Mouse (Mus musculus) limb, embryonic 12.5 days (tissue): ENCODE results near the gene Emc8. TPM values are rescaled to one million over a fixed set of nuclear protein-coding genes. Genes with fewer than 3 reads are reported as not detected.

Source experiments
- ATAC-seq: fragments of 200-750 bp; cut with Nextera tagmentation; 2 replicates; pipeline ENCODE4 v1.8.0; 2017; ENCODE audit warnings: low read depth, moderate TSS enrichment; ENCODE audit not compliant: insufficient number of reproducible peaks, insufficient read depth, low FRiP score, low TSS enrichment
- H3K27ac ChIP-seq: fragments of 300-500 bp; sonication (generic); 2 replicates; pipeline ENCODE4 v1.5.1; 2016; ENCODE audit warnings: mild to moderate bottlenecking, moderate library complexity
- H3K27me3 ChIP-seq: fragments of 300-500 bp; sonication (generic); 2 replicates; pipeline ENCODE4 v1.6.1; 2016; ENCODE audit warnings: mild to moderate bottlenecking, moderate library complexity
- H3K36me3 ChIP-seq: fragments of 300-500 bp; sonication (generic); 2 replicates; pipeline ENCODE4 v1.6.1; 2016; ENCODE audit warnings: mild to moderate bottlenecking, moderate library complexity
- H3K4me1 ChIP-seq: fragments of 300-500 bp; sonication (generic); replicated peaks from 2 replicates; pipeline ENCODE4 v1.6.1; 2016
- H3K4me2 ChIP-seq: fragments of 300-500 bp; sonication (generic); 2 replicates; pipeline ENCODE4 v1.6.1; 2016; ENCODE audit warnings: mild to moderate bottlenecking, moderate library complexity
- H3K4me3 ChIP-seq: fragments of 300-500 bp; sonication (generic); replicated peaks from 2 replicates; pipeline ENCODE4 v1.5.1; 2016; ENCODE audit warnings: mild to moderate bottlenecking
- H3K9ac ChIP-seq: fragments of 300-500 bp; sonication (generic); replicated peaks from 2 replicates; pipeline ENCODE4 v1.6.1; 2016; ENCODE audit warnings: mild to moderate bottlenecking, moderate library complexity
- H3K9me3 ChIP-seq: fragments of 300-500 bp; sonication (generic); 2 replicates; pipeline ENCODE4 v1.6.1; 2016; ENCODE audit warnings: mild to moderate bottlenecking, moderate library complexity
- WGBS: fragments of 180-500 bp; shearing (Covaris S2); methylation state at CpG from one replicate; pipeline ENCODE4 v1.1.7; 2016; 5-methylcytosine and 5-hydroxymethylcytosine counted together
- polyA plus RNA-seq: library from polyadenylated mRNA; unstranded; fragments of >200 nt; fragmentation: Nextera tagmentation; extraction: Ambion mirVana; gene quantifications from 2 replicates; pipeline ENCODE4 v1.2.1, GENCODE M21; 2016

The Emc8 gene
- 285 and 294 TPM in 2 replicates for polyA plus RNA-seq

GRCm38 (mm10) chr8:120668374-120668905 lies at the start of gene Emc8:
Emc8 (minus strand) TSS chr8:120668573.
- H3K9ac ChIP-seq, result peak within 1 kb of the TSS; percentile 95
- 1% methylated on average over 51 of the region's 51 CpGs for WGBS
- H3K4me3 ChIP-seq, result peak within 1 kb of the TSS; percentile 96
- H3K27me3 ChIP-seq, result no peaks in the 10 kb centered on the region
- ATAC-seq, result 0 out of 2 replicates have a peak, but pooled peaks have one; percentile 1
- peak within 1 kb of the TSS; percentile 89 for H3K27ac ChIP-seq
- H3K9me3 ChIP-seq, result no peaks in the 10 kb centered on the region
- H3K4me2 ChIP-seq, result peak within 1 kb of the TSS; percentile 88
- H3K4me1 ChIP-seq, result peaks cover 43% of the 10 kb centered on the region
- H3K36me3 ChIP-seq, result peaks cover 57% of the 10 kb centered on the region

- H3K9ac ChIP-seq, result no peak overlapping the region
Measured at GRCm38 (mm10) chr8:120715996-120716680, 47.8 kb upstream of the Emc8 start.

GRCm38 (mm10) chr8:120715200-120715599 lies 46.8 kb upstream of the Emc8 start:
- Histone ChIP-seq H3K4me1 (no peaks in the 10 kb centered on the region), H3K27ac (no peak overlapping the region), H3K9ac (no peak overlapping the region), H3K9me3 (no peaks in the 10 kb centered on the region), H3K4me3 (no peak overlapping the region), H3K27me3 (peaks cover 4% of the 10 kb centered on the region), H3K4me2 (no peak overlapping the region), H3K36me3 (no peaks in the 10 kb centered on the region)
- no peak for ATAC-seq
- WGBS, result 79% methylated on average over 6 of the region's 6 CpGs

More at GRCm38 (mm10) chr8:120715996-120716680, 47.8 kb upstream of the Emc8 start:
- H3K36me3 ChIP-seq, result no peaks in the 10 kb centered on the region
- H3K9me3 ChIP-seq, result no peaks in the 10 kb centered on the region
- no peak overlapping the region for H3K4me2 ChIP-seq
- no peaks in the 10 kb centered on the region for H3K4me1 ChIP-seq
- no peak overlapping the region for H3K4me3 ChIP-seq
- no peak for ATAC-seq
- H3K27ac ChIP-seq, result no peak overlapping the region
- H3K27me3 ChIP-seq, result peaks cover 4% of the 10 kb centered on the region
- 81% methylated on average over 15 of the region's 15 CpGs for WGBS

DNA sequence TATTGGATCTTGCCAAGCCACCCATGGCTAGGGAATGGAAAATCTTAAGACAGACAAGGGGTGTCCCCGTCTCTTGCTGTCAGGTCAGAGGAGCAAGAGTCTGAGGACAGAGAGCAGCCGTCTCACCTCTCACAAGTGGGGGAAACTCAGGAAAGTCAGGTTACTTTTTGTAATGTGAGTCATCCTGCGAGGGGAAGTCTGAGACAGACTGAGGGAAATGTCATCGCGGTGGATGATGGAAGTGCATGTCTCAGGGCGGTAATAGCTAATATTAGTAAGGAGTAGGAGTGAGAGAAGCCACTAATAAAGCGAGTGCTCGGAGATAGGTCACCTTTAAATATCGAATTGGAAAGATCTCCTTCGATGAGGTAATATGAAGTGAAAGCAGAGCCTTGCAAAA lies 40.8 kb upstream of the Emc8 start:
- H3K36me3 ChIP-seq, result no peaks in the 10 kb centered on the region
- no peak for ATAC-seq
- no peak overlapping the region for H3K4me3 ChIP-seq
- H3K27me3 ChIP-seq, result peaks cover 22% of the 10 kb centered on the region; the same call in 1 of the 2 replicates
- no peaks in the 10 kb centered on the region for H3K9me3 ChIP-seq
- H3K4me1 ChIP-seq, result 0 out of 2 replicates have a peak, but pooled peaks cover 3% of the 10 kb centered on the region
- WGBS, result 83% methylated on average over 10 of the region's 10 CpGs
- H3K27ac ChIP-seq, result no peak overlapping the region
- H3K9ac ChIP-seq, result no peak overlapping the region
- no peak overlapping the region for H3K4me2 ChIP-seq

DNA sequence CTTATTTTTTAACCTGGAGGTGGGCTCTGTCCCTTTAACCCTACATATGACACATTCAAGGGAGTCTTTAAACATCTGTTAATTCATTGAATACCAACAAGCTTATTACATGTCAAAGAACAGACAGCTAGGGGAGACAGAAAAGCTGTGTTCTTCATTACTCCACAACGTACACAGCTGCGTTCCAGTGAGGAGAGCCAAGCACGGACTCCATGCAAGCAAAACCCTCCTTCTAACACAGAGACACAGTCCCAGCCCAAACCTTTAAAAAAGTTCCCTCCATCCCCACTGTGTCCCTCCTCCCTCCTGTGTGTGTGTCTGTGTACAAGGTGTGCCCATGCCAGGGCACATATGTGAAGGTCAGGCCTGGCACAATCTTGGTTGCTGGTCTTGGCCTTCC lies 37.8 kb upstream of the Emc8 start:
- no peak overlapping the region for H3K4me2 ChIP-seq
- WGBS, result 72% methylated on average over 3 of the region's 3 CpGs
- ATAC-seq, result no peak
- H3K27me3 ChIP-seq, result peaks cover 41% of the 10 kb centered on the region
- no peak overlapping the region for H3K9ac ChIP-seq
- H3K4me3 ChIP-seq, result no peak overlapping the region
- no peak overlapping the region for H3K27ac ChIP-seq
- no peaks in the 10 kb centered on the region for H3K9me3 ChIP-seq
- H3K36me3 ChIP-seq, result no peaks in the 10 kb centered on the region
- peaks cover 9% of the 10 kb centered on the region; the same call in 1 of the 2 replicates for H3K4me1 ChIP-seq

GRCm38 (mm10) chr8:120705163-120705562 lies 36.8 kb upstream of the Emc8 start:
- H3K9me3 ChIP-seq, result no peaks in the 10 kb centered on the region
- no peak overlapping the region for H3K4me2 ChIP-seq
- WGBS, result 62% methylated on average over 15 of the region's 15 CpGs
- no peak overlapping the region for H3K9ac ChIP-seq
- peaks cover 9% of the 10 kb centered on the region; the same call in 1 of the 2 replicates for H3K4me1 ChIP-seq
- ATAC-seq, result no peak
- H3K36me3 ChIP-seq, result no peaks in the 10 kb centered on the region
- no peak overlapping the region for H3K27ac ChIP-seq
- peaks cover 41% of the 10 kb centered on the region for H3K27me3 ChIP-seq
- H3K4me3 ChIP-seq, result no peak overlapping the region

GRCm38 (mm10) chr8:120704203-120704602 lies 35.8 kb upstream of the Emc8 start:
- Histone ChIP-seq H3K4me2 (no peak overlapping the region), H3K9ac (no peak overlapping the region), H3K36me3 (no peaks in the 10 kb centered on the region), H3K4me3 (no peak overlapping the region), H3K9me3 (no peaks in the 10 kb centered on the region), H3K27ac (no peak overlapping the region), H3K4me1 (peaks cover 9% of the 10 kb centered on the region; the same call in 1 of the 2 replicates), H3K27me3 (peaks cover 41% of the 10 kb centered on the region)
- ATAC-seq, result no peak
- 30% methylated on average over 9 of the region's 9 CpGs for WGBS

- no peak overlapping the region for H3K4me2 ChIP-seq
- H3K4me3 ChIP-seq, result no peak overlapping the region
- H3K9me3 ChIP-seq, result peaks cover 6% of the 10 kb centered on the region; the same call in 1 of the 2 replicates
- H3K4me1 ChIP-seq, result peaks cover 9% of the 10 kb centered on the region; the same call in 1 of the 2 replicates
- 39% methylated on average over 19 of the region's 19 CpGs for WGBS
- H3K9ac ChIP-seq, result no peak overlapping the region
- ATAC-seq, result no peak
- peaks cover 36% of the 10 kb centered on the region for H3K27me3 ChIP-seq
- H3K27ac ChIP-seq, result no peak overlapping the region
- H3K36me3 ChIP-seq, result no peaks in the 10 kb centered on the region
Measured at GRCm38 (mm10) chr8:120701758-120702465, 33.5 kb upstream of the Emc8 start.

- no peak for ATAC-seq
- H3K4me1 ChIP-seq, result peaks cover 9% of the 10 kb centered on the region; the same call in 1 of the 2 replicates
- H3K4me3 ChIP-seq, result no peak overlapping the region
- H3K27ac ChIP-seq, result no peak overlapping the region
- WGBS, result 90% methylated on average over 4 of the region's 4 CpGs
- no peaks in the 10 kb centered on the region for H3K36me3 ChIP-seq
- H3K27me3 ChIP-seq, result peaks cover 29% of the 10 kb centered on the region
- H3K4me2 ChIP-seq, result no peak overlapping the region
- H3K9me3 ChIP-seq, result peaks cover 6% of the 10 kb centered on the region; the same call in 1 of the 2 replicates
- H3K9ac ChIP-seq, result no peak overlapping the region
Measured at GRCm38 (mm10) chr8:120700053-120700452, 31.7 kb upstream of the Emc8 start.

GRCm38 (mm10) chr8:120699565-120699964 lies 31.2 kb upstream of the Emc8 start:
- ATAC-seq, result no peak
- Histone ChIP-seq H3K4me2 (no peak overlapping the region), H3K4me3 (no peak overlapping the region), H3K9ac (no peak overlapping the region), H3K9me3 (peaks cover 6% of the 10 kb centered on the region; the same call in 1 of the 2 replicates), H3K27me3 (peaks cover 26% of the 10 kb centered on the region), H3K36me3 (no peaks in the 10 kb centered on the region), H3K4me1 (peaks cover 9% of the 10 kb centered on the region; the same call in 1 of the 2 replicates), H3K27ac (no peak overlapping the region)
- WGBS, result 73% methylated on average over 2 of the region's 2 CpGs

GRCm38 (mm10) chr8:120699079-120699478 lies 30.7 kb upstream of the Emc8 start:
- H3K9ac ChIP-seq, result no peak overlapping the region
- no peaks in the 10 kb centered on the region for H3K36me3 ChIP-seq
- no peak for ATAC-seq
- peaks cover 6% of the 10 kb centered on the region; the same call in 1 of the 2 replicates for H3K9me3 ChIP-seq
- 81% methylated on average over 6 of the region's 6 CpGs for WGBS
- no peak overlapping the region for H3K4me2 ChIP-seq
- H3K27me3 ChIP-seq, result peaks cover 21% of the 10 kb centered on the region
- H3K4me1 ChIP-seq, result peaks cover 10% of the 10 kb centered on the region
- no peak overlapping the region for H3K4me3 ChIP-seq
- H3K27ac ChIP-seq, result no peak overlapping the region
